Mouse (Mus musculus) urinary bladder, postnatal 14 days (tissue): ENCODE measurements around the gene Galm.
"Not testable (repeated sequence)": the region's sequence is repeated elsewhere in the genome, so short reads cannot be mapped to it uniquely, and the experiment has no call there.

Experiments used
- DNase-seq: peaks from one replicate; pipeline ENCODE4 v3.0.0; 2021; ENCODE audit warnings: low spot score

Galm gene

DNA sequence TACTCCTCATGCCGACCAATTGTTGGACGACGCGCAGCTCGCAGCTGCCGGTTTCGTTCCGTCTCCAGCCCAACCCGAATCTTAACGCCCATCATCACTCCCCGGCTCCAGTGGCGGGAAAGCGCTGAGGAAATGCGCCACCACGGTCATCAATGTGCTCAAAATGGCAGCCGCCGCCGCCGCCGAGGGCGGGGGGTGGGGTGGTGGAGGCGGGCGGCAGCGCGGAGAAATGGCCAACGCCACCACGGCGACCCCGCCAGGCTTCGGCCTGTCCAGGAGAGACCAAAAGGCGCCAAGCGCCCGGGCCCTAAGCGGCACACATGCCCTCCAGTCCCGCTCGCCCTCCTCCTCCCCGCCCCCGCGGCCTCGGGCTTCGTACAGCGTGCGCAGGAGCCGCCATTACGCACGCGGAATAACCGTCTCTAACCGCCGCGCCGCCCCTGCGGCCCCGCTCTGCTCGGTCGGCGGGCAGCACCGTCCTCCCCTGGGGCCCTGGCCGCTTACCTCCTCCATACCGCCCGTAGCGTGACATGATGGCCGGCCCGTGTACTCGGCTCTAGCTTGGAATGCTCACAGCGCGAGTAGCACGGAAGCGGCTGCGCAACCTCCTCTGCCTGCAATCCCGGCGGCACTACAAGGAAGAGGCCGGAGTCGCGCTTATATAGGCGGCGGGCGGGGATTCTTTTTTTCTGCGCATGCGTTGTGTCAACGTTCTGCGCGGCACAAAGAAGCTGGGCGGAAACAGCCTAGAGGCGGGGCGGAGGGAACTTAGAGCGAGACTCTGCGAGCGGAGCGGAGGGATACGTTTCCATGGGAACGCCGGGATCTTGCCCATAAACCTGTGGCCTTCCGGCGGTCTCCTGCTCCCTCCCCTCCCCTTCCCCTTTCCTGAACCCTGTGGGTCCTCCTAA lies 79.7 kb downstream of the Galm start, which contains the start of the genes Srsf7 and Ttc39d:
Gene Srsf7, minus strand, starts transcription at position 637 of the 911 bp plus-strand sequence.
Gene Ttc39d, plus strand, starts transcription at position 790 of the 911 bp plus-strand sequence.
- DNase-seq = peak; percentile 98

DNA sequence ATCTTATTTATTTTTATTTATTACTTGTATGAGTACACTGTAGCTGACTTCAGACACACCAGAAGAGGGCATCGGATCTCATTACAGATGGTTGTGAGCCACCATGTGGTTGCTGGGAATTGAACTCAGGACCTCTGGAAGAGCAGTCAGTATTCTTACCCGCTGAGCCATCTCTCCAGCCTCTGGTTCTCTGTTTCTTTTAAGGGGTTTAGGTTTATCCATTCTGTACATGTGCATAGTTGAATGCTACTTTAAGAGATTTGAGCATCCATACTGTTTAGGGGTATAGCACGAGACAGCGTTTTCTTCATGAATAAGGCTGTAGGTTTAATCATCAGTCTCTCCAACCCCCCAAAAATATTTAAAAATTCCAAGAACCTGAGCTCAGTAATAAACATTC lies 86.7 kb downstream of the Galm start:
- not testable (repeated sequence) for DNase-seq

DNA sequence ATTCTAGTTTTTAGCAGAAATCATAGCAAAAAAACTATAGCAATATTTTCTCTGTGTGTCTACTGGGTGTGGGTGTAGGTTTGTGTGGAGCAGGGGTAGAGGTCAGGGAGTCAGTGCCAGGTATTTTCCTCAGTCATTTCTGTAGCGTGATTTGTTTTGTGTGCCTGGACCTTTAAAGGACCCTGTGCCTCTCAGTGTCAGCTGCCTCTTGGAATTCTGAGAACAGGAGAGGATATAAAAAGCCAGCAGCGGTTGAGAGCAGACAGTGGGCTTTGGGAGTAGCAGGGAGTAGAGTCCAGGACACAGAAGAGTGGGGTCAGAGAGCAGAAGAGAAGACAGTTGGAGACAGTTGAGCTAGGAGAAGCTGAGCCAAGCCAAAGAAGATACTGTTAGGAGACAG lies 92.9 kb downstream of the Galm start:
- DNase-seq = no peak

DNA sequence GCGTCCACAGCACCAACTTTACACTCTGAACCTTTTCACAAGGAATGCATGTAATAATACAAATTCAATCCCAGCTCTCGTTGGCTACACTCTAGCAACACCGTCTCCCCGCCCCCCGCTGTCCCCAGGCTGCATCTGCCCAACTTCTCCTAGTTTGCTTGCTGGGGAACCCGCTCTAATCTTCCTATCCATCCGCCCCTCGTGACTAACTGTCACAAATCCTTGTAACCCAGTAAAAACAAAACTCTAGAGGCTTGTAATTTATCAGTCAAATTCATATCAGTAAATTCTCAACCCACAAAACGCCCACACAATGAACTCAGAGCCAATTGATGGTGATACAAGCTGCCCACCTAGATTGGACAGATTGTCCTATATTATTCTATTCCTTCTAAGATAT lies 93.9 kb downstream of the Galm start:
- no peak for DNase-seq

DNA sequence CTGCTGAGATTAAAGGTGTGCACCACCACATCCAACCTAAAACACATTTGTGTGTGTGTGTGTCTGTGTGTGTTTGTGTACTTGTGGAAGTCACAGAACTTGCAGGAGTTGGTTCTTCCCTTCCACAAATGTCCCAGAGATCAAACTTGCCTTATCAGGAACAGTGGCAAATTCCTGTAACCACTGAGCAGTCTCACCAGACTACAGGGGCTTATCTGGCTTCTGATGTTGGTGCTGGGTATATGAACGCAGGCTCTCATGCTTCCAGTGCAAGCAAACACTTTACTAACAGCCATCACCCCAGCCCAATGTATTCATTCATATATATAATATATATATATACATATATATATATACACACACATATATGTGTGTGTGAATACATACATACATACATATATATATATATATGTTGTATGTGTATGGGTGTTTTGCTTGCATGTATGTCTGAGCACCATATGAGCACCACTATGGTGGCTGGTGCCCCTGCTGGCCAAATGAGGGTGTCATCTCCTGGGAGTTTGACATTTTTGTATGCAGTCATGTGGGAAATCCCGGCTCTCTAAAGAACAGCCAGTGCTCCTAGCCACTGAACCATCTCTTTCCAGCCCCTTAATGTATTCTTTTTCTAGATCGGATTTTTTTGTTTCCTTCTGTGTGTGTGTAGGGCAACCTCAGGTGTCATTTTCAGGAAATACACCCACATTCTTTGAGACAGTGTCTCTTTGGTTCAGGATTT lies 94.8 kb downstream of the Galm start:
- DNase-seq = no peak

DNA sequence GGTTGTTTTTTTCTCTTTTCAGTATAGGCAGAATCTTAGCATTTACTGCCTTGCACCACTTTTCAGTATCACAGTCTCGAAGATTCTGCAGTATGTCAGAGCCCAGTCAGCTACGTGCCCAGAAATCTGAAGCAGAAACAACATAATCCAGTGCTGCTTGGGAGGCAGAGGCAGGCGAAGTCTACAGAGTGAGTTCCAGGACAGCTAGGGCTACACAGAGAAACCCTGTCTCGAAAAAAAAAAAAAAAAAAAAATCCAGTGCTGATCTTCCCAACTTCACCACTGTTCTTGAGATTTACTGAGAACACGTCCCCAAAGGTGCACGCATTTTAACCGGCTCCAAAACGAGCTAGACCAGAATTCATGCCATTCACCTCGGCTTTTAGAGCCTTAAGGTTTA lies 96.6 kb downstream of the Galm start:
- no peak for DNase-seq

DNA sequence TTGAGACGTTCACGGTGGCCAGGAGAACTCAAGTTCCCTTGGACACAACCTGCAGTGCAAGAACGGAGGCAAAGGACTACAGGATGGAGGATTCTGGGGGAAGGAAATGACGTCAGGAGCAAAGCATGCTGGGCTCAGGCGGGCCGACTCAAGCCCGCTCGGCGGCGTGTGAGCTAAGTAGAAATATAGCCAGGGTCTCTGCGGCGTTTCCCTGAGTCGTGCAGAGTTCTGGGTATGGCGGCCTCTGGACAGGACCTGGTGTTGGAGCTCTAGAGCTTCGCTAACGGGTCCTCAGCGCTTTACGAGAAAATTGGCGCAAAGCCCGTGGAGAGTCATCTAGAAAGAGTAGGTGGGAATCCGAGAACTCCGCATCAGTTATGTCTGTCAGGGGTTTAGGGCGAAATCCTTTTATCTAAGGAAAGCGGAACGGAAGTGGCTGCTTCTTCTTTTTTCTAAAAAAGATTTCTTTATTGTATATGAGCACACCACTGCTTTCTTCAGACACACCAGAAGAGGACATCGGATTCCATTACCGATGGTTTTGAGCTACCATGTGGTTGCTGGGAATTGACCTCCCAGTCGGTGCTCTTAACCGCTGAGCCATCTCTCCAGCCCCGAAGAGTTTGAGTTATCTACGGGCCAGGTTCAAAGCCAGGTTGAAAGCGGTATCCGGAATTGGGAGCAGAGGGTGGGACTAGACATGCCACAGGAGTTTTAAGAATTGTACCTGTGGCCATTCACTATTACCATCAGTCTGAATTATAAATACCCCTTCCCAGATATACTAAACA lies 97.2 kb downstream of the Galm start, which contains the start of gene Gemin6:
Gene Gemin6, plus strand, starts transcription at position 116 of the 791 bp plus-strand sequence.
- DNase-seq = peak; percentile 81

DNA sequence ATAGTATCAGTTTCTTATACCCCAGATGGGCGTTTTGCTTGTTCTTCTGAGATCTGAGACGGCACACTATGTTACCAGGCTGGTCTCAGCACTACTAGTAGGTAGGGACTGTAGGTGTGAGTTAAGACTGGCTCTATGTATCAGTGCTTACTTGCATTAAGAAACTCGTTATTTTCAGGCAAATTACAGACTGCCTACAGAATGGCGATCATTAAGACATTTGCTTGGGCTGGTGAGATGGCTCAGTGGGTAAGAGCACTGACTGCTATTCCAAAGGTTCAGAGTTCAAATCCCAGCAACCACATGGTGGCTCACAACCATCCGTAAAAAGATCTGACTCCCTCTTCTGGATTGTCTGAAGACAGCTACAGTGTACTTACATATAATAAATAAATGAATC lies 97.9 kb downstream of the Galm start:
- DNase-seq = not testable (repeated sequence)

DNA sequence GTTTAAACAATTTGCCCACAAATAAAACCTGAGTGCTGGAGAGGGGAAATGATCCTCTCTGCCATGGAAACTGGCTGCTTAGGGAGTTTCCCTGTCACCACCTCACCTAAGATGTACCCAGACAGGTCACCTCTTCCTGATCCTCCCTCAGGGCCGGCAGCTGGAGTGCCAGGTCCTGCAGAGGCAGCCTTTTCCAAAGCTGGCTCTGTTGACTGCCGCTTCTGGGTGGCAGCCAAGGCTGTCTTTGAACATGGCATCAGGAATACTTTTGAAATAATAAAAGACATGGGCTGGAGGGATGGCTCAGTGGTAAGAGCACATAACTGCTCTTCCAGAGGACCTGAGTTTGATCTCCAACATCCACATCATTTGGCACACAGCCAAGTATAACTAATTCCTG lies 102.1 kb downstream of the Galm start:
- no peak for DNase-seq

DNA sequence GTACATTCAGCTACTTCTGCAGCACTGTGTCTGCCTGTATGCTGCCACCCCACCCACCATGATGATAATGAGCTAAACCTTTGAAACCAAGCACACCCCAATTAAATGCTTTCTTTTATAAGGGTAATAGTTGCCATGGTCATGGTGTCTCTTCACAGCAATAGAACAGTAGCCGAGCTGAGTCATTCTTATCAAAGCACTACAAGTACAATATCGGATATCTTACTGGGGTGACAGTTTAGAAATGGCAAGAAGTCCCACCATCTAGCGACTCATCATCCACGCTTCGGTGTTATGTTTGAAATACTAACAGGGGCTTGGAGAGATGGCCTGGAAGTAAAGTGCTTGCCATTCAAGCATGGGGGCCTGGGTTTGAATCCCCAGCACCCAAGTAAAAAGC lies 106.6 kb downstream of the Galm start:
- DNase-seq = no peak

DNA sequence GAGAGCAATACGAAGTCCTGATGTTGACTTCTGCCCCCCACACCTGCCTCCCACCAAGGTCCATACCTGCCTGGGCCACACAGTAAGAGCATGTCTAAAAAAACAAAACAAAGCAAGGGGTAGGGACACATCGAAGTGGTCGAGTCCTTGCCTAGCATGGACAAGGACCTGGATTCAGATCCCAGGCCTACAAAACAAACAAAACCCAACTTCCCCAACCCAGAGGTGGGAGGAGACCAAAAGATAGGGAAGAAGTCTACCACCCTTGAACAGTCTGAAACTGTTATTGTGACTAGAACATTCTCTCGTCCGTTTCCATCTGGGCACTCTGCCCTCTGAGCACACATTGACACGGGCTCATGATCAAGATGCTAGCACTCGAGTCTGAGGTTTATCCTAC lies 107.1 kb downstream of the Galm start:
- no peak for DNase-seq
